Mouse (Mus musculus): ENCODE results near the gene Fam126a.

- TF ChIP-seq POLR2A (IDR thresholded peaks at IDR 0.05; ENCODE audit: control insufficient read depth, low read depth, low read length), result no peak
- no peak for TF ChIP-seq CTCF (IDR thresholded peaks at IDR 0.05; ENCODE audit: control insufficient read depth, insufficient read depth, insufficient replicate concordance, low read depth, low read length)
These were observed 27.1 kb upstream of the Fam126a start for GRCm38 (mm10) chr5:24057592-24057991.

Measured in testis, adult 2 months (tissue).